Mouse (Mus musculus): Measurements from ENCODE around the gene Gm20431. TPM values are rescaled to one million over a fixed set of nuclear protein-coding genes. Genes with fewer than 3 reads are reported as not detected.
A peak's percentile ranks its signal among the peaks of the same experiment; 100 is the strongest.

The Gm20431 gene
- total RNA-seq, 1 experiment, result 21.9 TPM

DNA sequence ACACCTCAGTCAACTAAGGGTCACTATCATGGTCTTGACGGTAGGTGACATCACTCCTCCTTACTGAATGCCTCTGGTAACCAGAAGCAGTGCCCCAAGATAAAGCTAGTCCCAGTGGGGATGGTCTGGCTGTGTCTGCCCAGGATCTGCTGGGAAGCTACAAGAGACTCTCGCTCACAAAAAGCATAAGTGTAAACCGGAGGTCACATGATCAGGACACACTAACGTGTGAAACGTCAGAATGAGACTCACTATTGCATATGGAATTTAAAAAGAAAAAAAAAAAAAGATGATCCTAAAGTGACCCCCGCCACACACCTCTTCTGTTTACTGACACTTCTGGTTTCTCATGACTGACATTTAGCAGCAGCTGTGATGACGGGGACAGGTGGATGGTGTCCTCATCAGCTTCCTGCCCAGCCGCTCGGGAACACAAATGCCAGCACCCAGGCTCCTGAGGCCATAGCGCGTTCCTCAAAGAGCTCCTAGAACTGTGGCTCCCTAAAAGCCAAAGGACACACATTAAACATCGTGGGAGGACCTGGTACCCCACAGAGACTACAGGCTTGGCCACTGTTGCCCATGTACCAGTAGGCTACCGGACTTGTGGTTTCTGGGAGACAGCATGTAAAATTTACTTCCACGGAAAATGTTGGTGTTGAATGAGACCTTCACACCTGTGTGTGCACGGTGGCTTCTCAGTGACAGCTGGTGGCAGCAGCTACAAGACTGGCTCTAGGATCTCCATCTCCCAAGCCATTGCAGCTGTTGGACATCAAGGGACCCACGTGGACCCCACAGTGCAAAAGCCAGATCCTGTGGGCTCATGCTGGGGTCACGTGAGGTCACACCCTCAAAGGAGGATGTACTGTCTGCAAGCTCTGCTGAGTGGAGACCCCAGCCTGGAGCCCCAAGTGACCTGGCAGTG is 55.2 kb downstream of the Gm20431 start:
- in situ Hi-C loops (cut with MboI; ENCODE audit: low sequenced_read_pairs in 2 of 2, unreplicated experiment in 2 of 2), result no loop called here
- no peak overlapping the region for H3K9ac ChIP-seq (ENCODE audit: insufficient read depth, low read depth, low read length, poor library complexity, severe bottlenecking)
- H3K4me3 ChIP-seq (ENCODE audit: insufficient read depth in 1 of 2, low read depth in 1 of 2, low read length in 2 of 2, poor library complexity in 1 of 2, severe bottlenecking in 1 of 2), result no peak overlapping the region
- no peak for TF ChIP-seq CHD2 (IDR thresholded peaks at IDR 0.05; ENCODE audit: low read depth, low read length)
- TF ChIP-seq MAFK (IDR thresholded peaks at IDR 0.05; ENCODE audit: insufficient read depth, low read depth, low read length), result no peak
- no peak for TF ChIP-seq HCFC1 (IDR thresholded peaks at IDR 0.05; ENCODE audit: borderline replicate concordance, insufficient read depth, low read length)
- no peak for TF ChIP-seq ZNF384 (IDR thresholded peaks at IDR 0.05; ENCODE audit: low read depth, low read length)
- no peak for TF ChIP-seq ZC3H11A (IDR thresholded peaks at IDR 0.05; ENCODE audit: borderline replicate concordance, low read depth, low read length)
- no peaks in the 10 kb centered on the region for H3K9me3 ChIP-seq (ENCODE audit: control insufficient read depth, insufficient read depth, low read depth, low read length)
- DNase-seq (ENCODE audit: low read depth, low spot score), result no peak
- H3K36me3 ChIP-seq (ENCODE audit: control insufficient read depth, insufficient read depth, low read length, poor library complexity, severe bottlenecking), result peaks cover 17% of the 10 kb centered on the region
- H3K4me1 ChIP-seq (ENCODE audit: control insufficient read depth in 2 of 2, insufficient read depth in 2 of 2, low read length in 2 of 2, poor library complexity in 1 of 2), result peaks cover 0 to 4% of the 10 kb centered on the region in 2 experiments; a peak in 1 of 4 replicates
- H3K27ac ChIP-seq (ENCODE audit: insufficient read depth, low read depth, low read length, poor library complexity, severe bottlenecking), result no peak overlapping the region

DNA sequence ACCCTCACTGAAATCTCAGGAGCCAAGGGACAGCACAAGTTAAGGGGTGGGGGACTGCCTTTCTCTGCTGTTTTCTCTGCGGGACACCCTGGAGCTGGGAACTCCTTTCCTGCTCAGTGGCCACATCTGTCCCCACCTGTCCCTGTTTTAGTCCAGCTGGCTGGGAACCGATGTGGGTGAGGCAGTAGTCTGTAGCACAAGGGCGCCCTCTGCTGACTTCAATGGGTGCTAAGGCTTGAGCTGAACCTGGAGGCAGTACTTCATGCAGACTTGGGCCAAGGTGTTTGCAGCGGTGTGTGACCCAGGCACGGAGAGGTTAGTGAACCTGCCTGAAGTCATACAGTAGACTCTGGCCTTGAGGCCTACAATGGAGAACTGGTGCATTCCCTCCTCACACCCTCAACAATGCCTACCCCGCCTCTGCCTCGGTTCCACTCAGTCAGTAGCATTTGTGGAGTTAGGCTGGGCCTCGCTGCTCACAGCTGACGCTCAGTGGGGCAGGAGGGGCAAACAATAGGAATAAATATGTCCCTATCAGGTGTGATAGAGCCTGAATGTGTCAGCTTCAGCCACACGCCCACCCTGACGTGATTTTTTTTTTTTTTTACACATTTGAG is 56.0 kb downstream of the Gm20431 start:
- in situ Hi-C loops (cut with MboI; ENCODE audit: low sequenced_read_pairs in 2 of 2, unreplicated experiment in 2 of 2), result no loop called here
- Histone ChIP-seq H3K36me3 (ENCODE audit: control insufficient read depth, insufficient read depth, low read length, poor library complexity, severe bottlenecking) (peaks cover 16% of the 10 kb centered on the region), H3K4me1 (ENCODE audit: control insufficient read depth in 2 of 2, insufficient read depth in 2 of 2, low read length in 2 of 2, poor library complexity in 1 of 2) (peaks cover 0 to 3% of the 10 kb centered on the region in 2 experiments; a peak in 1 of 4 replicates), H3K27ac (ENCODE audit: insufficient read depth, low read depth, low read length, poor library complexity, severe bottlenecking) (no peak overlapping the region), H3K9ac (ENCODE audit: insufficient read depth, low read depth, low read length, poor library complexity, severe bottlenecking) (no peak overlapping the region), H3K9me3 (ENCODE audit: control insufficient read depth, insufficient read depth, low read depth, low read length) (no peaks in the 10 kb centered on the region), H3K4me3 (ENCODE audit: insufficient read depth in 1 of 2, low read depth in 1 of 2, low read length in 2 of 2, poor library complexity in 1 of 2, severe bottlenecking in 1 of 2) (no peak overlapping the region)
- DNase-seq (ENCODE audit: low read depth, low spot score), result peak; percentile 68
- TF ChIP-seq MAFK (IDR thresholded peaks at IDR 0.05; ENCODE audit: insufficient read depth, low read depth, low read length), result no peak
- peak; percentile 94 for TF ChIP-seq ZC3H11A (IDR thresholded peaks at IDR 0.05; ENCODE audit: borderline replicate concordance, low read depth, low read length)
- TF ChIP-seq ZNF384 (IDR thresholded peaks at IDR 0.05; ENCODE audit: low read depth, low read length), result no peak
- no peak for TF ChIP-seq HCFC1 (IDR thresholded peaks at IDR 0.05; ENCODE audit: borderline replicate concordance, insufficient read depth, low read length)
- no peak for TF ChIP-seq CHD2 (IDR thresholded peaks at IDR 0.05; ENCODE audit: low read depth, low read length)

DNA sequence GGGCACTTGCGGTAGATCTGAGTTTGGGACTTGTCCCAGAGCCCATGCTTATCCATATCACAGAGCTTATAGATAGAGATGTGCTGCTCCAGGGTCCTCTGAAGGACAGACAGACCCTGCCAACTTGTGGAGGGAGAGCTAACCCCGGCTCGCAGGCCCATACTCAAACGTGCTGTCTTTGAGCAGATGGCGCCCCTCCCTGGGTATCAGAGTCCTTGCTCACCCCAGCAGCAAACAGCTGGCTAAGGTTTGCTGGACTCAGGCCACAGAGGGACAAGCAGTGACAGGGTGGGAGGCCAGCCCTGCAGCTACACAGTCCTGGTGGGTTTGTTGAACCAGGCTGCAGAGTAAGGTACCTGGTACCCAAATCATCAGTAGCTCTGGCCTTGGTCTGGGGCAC is 58.3 kb downstream of the Gm20431 start:
- no peak overlapping the region for H3K4me3 ChIP-seq (ENCODE audit: insufficient read depth in 1 of 2, low read depth in 1 of 2, low read length in 2 of 2, poor library complexity in 1 of 2, severe bottlenecking in 1 of 2)
- TF ChIP-seq ZNF384 (IDR thresholded peaks at IDR 0.05; ENCODE audit: low read depth, low read length), result no peak
- TF ChIP-seq HCFC1 (IDR thresholded peaks at IDR 0.05; ENCODE audit: borderline replicate concordance, insufficient read depth, low read length), result no peak
- H3K36me3 ChIP-seq (ENCODE audit: control insufficient read depth, insufficient read depth, low read length, poor library complexity, severe bottlenecking), result peaks cover 5% of the 10 kb centered on the region; the same call in 1 of the 2 replicates
- H3K27ac ChIP-seq (ENCODE audit: insufficient read depth, low read depth, low read length, poor library complexity, severe bottlenecking), result no peak overlapping the region
- no peak for DNase-seq (ENCODE audit: low read depth, low spot score)
- no peaks in the 10 kb centered on the region for H3K4me1 ChIP-seq (ENCODE audit: control insufficient read depth in 2 of 2, insufficient read depth in 2 of 2, low read length in 2 of 2, poor library complexity in 1 of 2)
- in situ Hi-C loops (cut with MboI; ENCODE audit: low sequenced_read_pairs in 2 of 2, unreplicated experiment in 2 of 2), result loop anchor here in 1 of 2 experiments (5.0 kb wide), 1 partner anchor 71 kb away; no protein-coding TSS in a partner anchor
- no peak overlapping the region for H3K9ac ChIP-seq (ENCODE audit: insufficient read depth, low read depth, low read length, poor library complexity, severe bottlenecking)
- H3K9me3 ChIP-seq (ENCODE audit: control insufficient read depth, insufficient read depth, low read depth, low read length), result no peaks in the 10 kb centered on the region

DNA sequence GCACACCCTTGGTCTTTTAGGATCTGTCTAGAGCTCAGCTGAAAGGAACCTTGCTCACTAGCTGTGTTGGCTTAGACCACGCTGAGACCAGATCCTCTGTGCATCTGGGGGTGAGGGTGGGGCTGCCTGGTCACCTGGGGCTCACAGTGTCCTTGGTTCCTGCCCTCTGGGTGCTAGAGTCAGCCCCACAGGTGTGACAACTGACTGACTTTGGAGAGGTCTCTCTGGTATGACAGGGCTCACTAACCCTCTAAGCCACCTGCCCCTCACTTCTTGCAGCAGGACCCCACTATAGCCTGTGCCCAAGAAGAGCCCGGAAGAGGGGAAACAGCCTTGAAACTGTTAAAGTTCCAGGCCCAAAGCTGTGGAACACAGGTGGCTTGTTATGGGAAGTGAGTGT is 58.9 kb downstream of the Gm20431 start:
- no peaks in the 10 kb centered on the region for H3K4me1 ChIP-seq (ENCODE audit: control insufficient read depth in 2 of 2, insufficient read depth in 2 of 2, low read length in 2 of 2, poor library complexity in 1 of 2)
- peaks cover 2% of the 10 kb centered on the region; the same call in 1 of the 2 replicates for H3K36me3 ChIP-seq (ENCODE audit: control insufficient read depth, insufficient read depth, low read length, poor library complexity, severe bottlenecking)
- no peak overlapping the region for H3K4me3 ChIP-seq (ENCODE audit: insufficient read depth in 1 of 2, low read depth in 1 of 2, low read length in 2 of 2, poor library complexity in 1 of 2, severe bottlenecking in 1 of 2)
- no peak overlapping the region for H3K9ac ChIP-seq (ENCODE audit: insufficient read depth, low read depth, low read length, poor library complexity, severe bottlenecking)
- no peak for TF ChIP-seq MAFK (IDR thresholded peaks at IDR 0.05; ENCODE audit: insufficient read depth, low read depth, low read length)
- TF ChIP-seq ZNF384 (IDR thresholded peaks at IDR 0.05; ENCODE audit: low read depth, low read length), result no peak
- TF ChIP-seq CHD2 (IDR thresholded peaks at IDR 0.05; ENCODE audit: low read depth, low read length), result no peak
- TF ChIP-seq HCFC1 (IDR thresholded peaks at IDR 0.05; ENCODE audit: borderline replicate concordance, insufficient read depth, low read length), result no peak
- no peak for TF ChIP-seq ZC3H11A (IDR thresholded peaks at IDR 0.05; ENCODE audit: borderline replicate concordance, low read depth, low read length)
- no peak for DNase-seq (ENCODE audit: low read depth, low spot score)
- in situ Hi-C loops (cut with MboI; ENCODE audit: low sequenced_read_pairs in 2 of 2, unreplicated experiment in 2 of 2), result loop anchor here in 1 of 2 experiments (5.0 kb wide), 1 partner anchor 70 kb away; no protein-coding TSS in a partner anchor
- no peak overlapping the region for H3K27ac ChIP-seq (ENCODE audit: insufficient read depth, low read depth, low read length, poor library complexity, severe bottlenecking)
- H3K9me3 ChIP-seq (ENCODE audit: control insufficient read depth, insufficient read depth, low read depth, low read length), result no peaks in the 10 kb centered on the region

All from ES-E14 (cell line).